Mouse (Mus musculus): Measurements from ENCODE around the gene Krtdap.

Krtdap gene

GRCm38 (mm10) chr7:30840306-30840705 is 52.6 kb downstream of the Krtdap start:
- DNase-seq (ENCODE audit: extremely low spot score), result no peak
